ENCODE assay signal across 30 mouse cellular contexts in the genomic region with DNA sequence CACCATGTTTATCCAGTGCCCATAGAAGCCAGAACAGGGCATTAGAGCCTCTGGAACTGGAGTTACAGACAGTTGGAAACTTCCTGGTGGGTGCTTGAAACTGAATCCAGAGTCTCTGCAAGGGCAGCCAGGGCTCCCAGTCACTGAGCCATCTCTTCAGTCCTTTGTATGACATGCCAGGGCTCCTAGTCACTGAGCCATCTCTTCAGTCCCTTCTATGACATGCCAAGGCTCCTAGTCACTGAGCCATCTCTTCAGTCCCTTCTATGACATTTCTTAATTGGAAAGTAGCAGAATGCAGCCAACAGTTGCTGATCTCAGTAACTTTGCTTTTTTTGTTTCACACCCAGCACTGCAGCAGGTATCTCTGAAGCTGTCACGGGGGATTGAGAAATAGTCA. TPM values are rescaled to one million over a fixed set of nuclear protein-coding genes. Genes with fewer than 3 reads are reported as not detected.
A peak's percentile ranks its signal among the peaks of the same experiment; 100 is the strongest.
DNase-seq lines count a peak whose midpoint lies in the region; ATAC-seq lines count a peak whose summit lies in the region.
"Had no signal": no experiment of that assay in that cellular context is flagged by ENCODE, and none has a peak within 500 bp of the region (broad histone marks: within the 10 kb centered on the region; RNA-seq: fewer than 3 reads in every experiment).

No protein-coding gene starts in this region.

- no peaks in the 10 kb centered on the region for H3K36me3 ChIP-seq in intestine, embryonic 14.5 days (ENCODE audit: control insufficient read depth, insufficient read depth, low read length)
- H3K36me3 ChIP-seq in intestine, embryonic 16.5 days (ENCODE audit: control insufficient read depth, insufficient read depth, low read length): no peaks in the 10 kb centered on the region
- H3K36me3 ChIP-seq: embryonic facial prominence, embryonic 13.5 days; embryonic facial prominence, embryonic 15.5 days; forebrain, embryonic 10.5 days; forebrain, embryonic 12.5 days; G1E had no signal

- ATAC-seq in intestine, embryonic 14.5 days (replicated peaks; ENCODE audit: low FRiP score, low TSS enrichment, low read depth): no peak
- ATAC-seq in intestine, embryonic 16.5 days: no peak
- ATAC-seq: activated CD4-positive, CD25-positive, alpha-beta regulatory T cell, adult 4 months; CD4-positive, CD25-positive, alpha-beta regulatory T cell, adult 4 months; forebrain, embryonic 14.5 days; forebrain, embryonic 16.5 days had no signal

- peak; percentile 15 for DNase-seq in heart, adult 11 months
- DNase-seq in heart, postnatal 36 days: no peak
- DNase-seq in intestine, embryonic 14.5 days (ENCODE audit: low spot score): peak; percentile 4
- peak; percentile 34 for DNase-seq in Muller cell, postnatal 12 days (ENCODE audit: inconsistent ontology term)
- no peak for DNase-seq in adrenal gland, postnatal 36 days
- DNase-seq: adrenal gland, adult 8-10 months; adrenal gland, postnatal 14 days; B cell, adult 2 months; cerebellum, adult 11 months; cerebellum, adult 18-20 months; cerebellum, adult 8-10 months; cerebellum, adult 9-11 months; cerebellum, postnatal 14 days; cerebellum, postnatal 36 days; embryo, embryonic 11 days had no signal

- no peaks in the 10 kb centered on the region for H3K4me1 ChIP-seq in intestine, embryonic 14.5 days (replicated peaks; ENCODE audit: control insufficient read depth, insufficient read depth, low read length)
- H3K4me1 ChIP-seq in intestine, embryonic 16.5 days (ENCODE audit: control insufficient read depth, insufficient read depth, low read length): peaks cover 4% of the 10 kb centered on the region
- H3K4me1 ChIP-seq: embryonic facial prominence, embryonic 13.5 days; embryonic facial prominence, embryonic 15.5 days; forebrain, embryonic 10.5 days; forebrain, embryonic 12.5 days had no signal

- no peak overlapping the region for H3K4me3 ChIP-seq in intestine, embryonic 14.5 days (ENCODE audit: low read depth, low read length)
- no peak overlapping the region for H3K4me3 ChIP-seq in intestine, embryonic 16.5 days (ENCODE audit: low read length)
- H3K4me3 ChIP-seq: embryonic facial prominence, embryonic 13.5 days; embryonic facial prominence, embryonic 15.5 days; erythroblast, embryonic 14.5 days; forebrain, embryonic 10.5 days; forebrain, embryonic 12.5 days had no signal

- WGBS in intestine, embryonic 14.5 days: 75% methylated on average over 1 of the region's 1 CpGs
- 68% methylated on average over 1 of the region's 1 CpGs for WGBS in intestine, embryonic 16.5 days

- intact Hi-C loops in heart, postnatal 36 days (cut with DNase I): no loop called here

- no peak overlapping the region for H3K27ac ChIP-seq in intestine, embryonic 14.5 days (ENCODE audit: low read depth)
- H3K27ac ChIP-seq in intestine, embryonic 16.5 days (ENCODE audit: low read length): no peak overlapping the region
- H3K27ac ChIP-seq: embryonic facial prominence, embryonic 13.5 days; embryonic facial prominence, embryonic 15.5 days; forebrain, embryonic 10.5 days; forebrain, embryonic 12.5 days had no signal

- no peak overlapping the region for H3K9ac ChIP-seq in intestine, embryonic 14.5 days (ENCODE audit: low read length)
- no peak overlapping the region for H3K9ac ChIP-seq in intestine, embryonic 16.5 days (ENCODE audit: low read depth, low read length)
- H3K9ac ChIP-seq: embryonic facial prominence, embryonic 13.5 days; embryonic facial prominence, embryonic 15.5 days; forebrain, embryonic 12.5 days had no signal

- no peaks in the 10 kb centered on the region for H3K9me3 ChIP-seq in intestine, embryonic 14.5 days (ENCODE audit: control insufficient read depth, low read length)
- no peaks in the 10 kb centered on the region for H3K9me3 ChIP-seq in intestine, embryonic 16.5 days (ENCODE audit: control insufficient read depth, low read length)
- H3K9me3 ChIP-seq: embryonic facial prominence, embryonic 13.5 days; embryonic facial prominence, embryonic 15.5 days; G1E had no signal

- H3K4me2 ChIP-seq in intestine, embryonic 14.5 days (ENCODE audit: low read length): no peak overlapping the region
- no peak overlapping the region for H3K4me2 ChIP-seq in intestine, embryonic 16.5 days (ENCODE audit: low read depth, low read length)
- H3K4me2 ChIP-seq: embryonic facial prominence, embryonic 13.5 days; embryonic facial prominence, embryonic 15.5 days; forebrain, embryonic 12.5 days had no signal

- H3K27me3 ChIP-seq in intestine, embryonic 14.5 days (replicated peaks; ENCODE audit: control insufficient read depth, insufficient read depth, low read length): no peaks in the 10 kb centered on the region
- H3K27me3 ChIP-seq in intestine, embryonic 16.5 days (replicated peaks; ENCODE audit: control insufficient read depth, insufficient read depth, low read length): no peaks in the 10 kb centered on the region
- H3K27me3 ChIP-seq: CH12.LX; embryonic facial prominence, embryonic 13.5 days; embryonic facial prominence, embryonic 15.5 days; forebrain, embryonic 12.5 days had no signal

RNA-seq across cellular contexts. Expression of a gene that starts 20.0 kb away (rescaled TPM):
- total RNA-seq in heart, postnatal 36 days (2021): 1 to 10 TPM; 3.5 to 5.5 TPM
- polyA plus RNA-seq in intestine, embryonic 14.5 days (2014; fragmentation: Nextera tagmentation; extraction: Ambion mirVana): 1.1 TPM in 1 of 2 replicates, not detected in the other
- 33.2 and 42.2 TPM in 2 replicates for polyA plus RNA-seq in intestine, embryonic 16.5 days (2015; fragmentation: Nextera tagmentation; extraction: Ambion mirVana)
- total RNA-seq in adrenal gland, postnatal 36 days (2021): not detected
- total RNA-seq: adrenal gland, adult 18-20 months; adrenal gland, adult 8-10 months; CH12.LX; common myeloid progenitor, adult 5-6 weeks had no signal
- polyA plus RNA-seq: activated CD4-positive, CD25-positive, alpha-beta regulatory T cell, adult 4 months; brain, embryonic 14.5 days; CD4-positive, CD25-positive, alpha-beta regulatory T cell, adult 4 months; embryonic facial prominence, embryonic 13.5 days; embryonic facial prominence, embryonic 15.5 days; erythroblast, embryonic 14.5 days; forebrain, embryonic 14.5 days; forebrain, embryonic 16.5 days had no signal

RNA-seq across cellular contexts. Expression of a gene that starts 58.2 kb away (rescaled TPM):
- under 1 TPM; 0.16 to 0.42 TPM for total RNA-seq in heart, postnatal 36 days (2021)
- 2.9 and 3.6 TPM in 2 replicates for polyA plus RNA-seq in intestine, embryonic 14.5 days (2014; fragmentation: Nextera tagmentation; extraction: Ambion mirVana)
- polyA plus RNA-seq in intestine, embryonic 16.5 days (2015; fragmentation: Nextera tagmentation; extraction: Ambion mirVana): 1.1 TPM in 2 replicates
- 1 to 10 TPM; 1.2 to 1.5 TPM for total RNA-seq in adrenal gland, postnatal 36 days (2021)
- total RNA-seq: CH12.LX; common myeloid progenitor, adult 5-6 weeks had no signal
- polyA plus RNA-seq: erythroblast, embryonic 14.5 days; G1E had no signal

Comparison
In these comparisons a context has a peak if more than half of its experiments do, and no peak if none do; other contexts are left out.
1. DNase-seq: peak in heart, adult 11 months (single experiment), intestine, embryonic 14.5 days (single experiment) and Muller cell, postnatal 12 days (single experiment); none in heart, postnatal 36 days (0 of 2) and adrenal gland, postnatal 36 days (0 of 2).
2. RNA of a gene that starts 20.0 kb away (total RNA-seq): 3.5 to 5.5 TPM in heart, postnatal 36 days; not detected in adrenal gland, postnatal 36 days; every median in the first group is over 4 times any median in the second.